Mouse (Mus musculus) lung, adult 2 months (tissue): ENCODE results near the gene Klhl30.

ENCODE experiments used
- CTCF ChIP-seq: fragments of 200-500 bp; IDR thresholded peaks from 2 replicates; pipeline ENCODE4 v1.5.1; 2011; ENCODE audit warnings: mild to moderate bottlenecking, low read length, control low read depth; ENCODE audit not compliant: insufficient read depth
- POLR2A ChIP-seq: fragments of 200-500 bp; IDR thresholded peaks from 2 replicates; pipeline ENCODE4 v1.6.1; 2011; ENCODE audit warnings: low read depth, mild to moderate bottlenecking, control low read depth, low read length, borderline replicate concordance; ENCODE audit errors: extremely low read depth

GRCm38 (mm10) chr1:91365816-91366214 lies 15.0 kb downstream of the Klhl30 start:
- TF ChIP-seq CTCF (no peak), POLR2A (no peak)
